Mouse (Mus musculus): Measurements from ENCODE around the gene Ankrd28.

DNA sequence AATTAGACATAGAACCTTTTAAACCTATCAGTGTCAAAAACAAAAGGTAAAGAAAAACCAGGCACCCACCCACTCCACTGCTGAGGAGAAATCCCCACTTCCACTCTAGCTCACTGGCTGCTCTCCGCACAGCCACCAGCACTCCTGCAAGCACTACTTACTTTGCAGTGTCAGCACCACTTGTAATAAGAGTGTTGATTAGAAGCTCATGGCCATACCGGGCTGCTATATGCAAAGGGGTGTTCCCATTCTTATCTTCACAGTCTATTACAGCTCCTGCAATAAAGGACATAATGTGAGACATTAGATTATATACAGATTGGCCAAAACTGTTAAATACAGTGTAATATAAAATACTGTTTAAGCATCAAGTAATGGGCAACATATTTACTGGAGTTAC lies 95.6 kb downstream of the Ankrd28 start:
- TF ChIP-seq CTCF (IDR thresholded peaks at IDR 0.05; ENCODE audit: extremely low read depth, insufficient read depth, low read length) (no peak), POLR2A (IDR thresholded peaks at IDR 0.05; ENCODE audit: extremely low read depth, insufficient read depth, low read length) (no peak)
